ENCODE assay signal across 8 mouse cellular contexts in the genomic region with DNA sequence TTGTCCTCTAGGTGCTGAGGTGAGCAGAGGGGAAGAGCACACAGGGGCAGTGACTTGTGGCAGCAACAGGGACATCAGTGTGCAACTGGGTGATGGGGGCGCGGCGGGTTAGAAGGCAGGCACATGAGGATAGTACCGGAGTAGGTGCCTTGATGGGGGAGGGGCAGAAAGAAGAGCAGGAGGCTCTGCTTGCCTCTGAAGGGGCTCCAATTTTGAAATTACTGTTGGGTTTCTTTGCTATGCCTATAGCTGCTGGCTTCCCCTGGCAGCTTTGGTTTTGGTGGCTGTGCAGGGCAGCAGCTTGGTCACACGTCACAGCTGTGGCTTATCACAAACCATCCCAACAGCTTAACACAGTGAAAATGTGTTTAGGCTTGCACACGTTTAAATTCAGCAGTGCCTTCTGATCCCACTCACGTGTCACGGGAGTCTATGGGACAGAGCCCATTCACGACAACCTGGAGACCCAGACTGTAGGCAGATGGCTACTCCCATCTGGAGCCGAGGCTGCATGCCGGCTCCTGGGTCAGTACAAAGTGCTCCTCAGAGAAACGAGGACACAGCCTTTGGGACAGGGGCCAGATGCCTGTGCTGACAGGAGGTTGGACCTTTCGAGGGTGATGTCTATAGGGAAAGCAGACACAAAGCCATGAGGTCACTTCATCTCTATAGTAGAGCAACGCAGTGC. TPM values are rescaled to one million over a fixed set of nuclear protein-coding genes. Genes with fewer than 3 reads are reported as not detected.
DNase-seq lines count a peak whose midpoint lies in the region; ATAC-seq and TF ChIP-seq lines count a peak whose summit lies in the region.
"Had no signal": no experiment of that assay in that cellular context is flagged by ENCODE, and none has a peak within 500 bp of the region (broad histone marks: within the 10 kb centered on the region; RNA-seq: fewer than 3 reads in every experiment).

No protein-coding gene starts in this region.

- no peak overlapping the region for H3K9ac ChIP-seq in forebrain, embryonic 13.5 days
- H3K9ac ChIP-seq: lung, embryonic 15.5 days had no signal

- no peak overlapping the region for H3ac ChIP-seq in myocyte (ENCODE audit: control insufficient read depth, insufficient read length)

- no peaks in the 10 kb centered on the region for H3K79me2 ChIP-seq in myocyte (ENCODE audit: control insufficient read depth, insufficient read depth)

- WGBS in cerebellum, adult 2 months = 32% methylated on average over 14 of the region's 14 CpGs
- WGBS in forebrain, embryonic 13.5 days = 69% methylated on average over 14 of the region's 14 CpGs

- no peak for DNase-seq in left cerebral cortex, adult 2 months (ENCODE audit: extremely low spot score in 1 of 2, low spot score in 2 of 2)
- DNase-seq in left cerebral cortex, adult 11 months (ENCODE audit: low spot score) = no peak
- peak; percentile 84 to 91 for DNase-seq in cerebellum, adult 2 months
- DNase-seq in gastrocnemius, postnatal 4 days (ENCODE audit: low spot score in 2 of 2) = no peak
- no peak for DNase-seq in urinary bladder, adult 2 months (ENCODE audit: low spot score)

- H3K4me2 ChIP-seq in forebrain, embryonic 13.5 days = no peak overlapping the region
- peak overlapping the region; percentile 84 for H3K4me2 ChIP-seq in myocyte (ENCODE audit: low read depth)
- H3K4me2 ChIP-seq: lung, embryonic 15.5 days had no signal

- peak overlapping the region; percentile 55; the same call in 1 of the 2 replicates for H3K27ac ChIP-seq in left cerebral cortex, adult 2 months
- H3K27ac ChIP-seq in cerebellum, adult 2 months (ENCODE audit: insufficient read depth, low read length) = 0 out of 2 replicates have a peak overlapping the region, but pooled peaks have one; percentile 6
- peak overlapping the region; percentile 69 for H3K27ac ChIP-seq in forebrain, embryonic 13.5 days
- H3K27ac ChIP-seq: lung, embryonic 15.5 days had no signal

- no peak overlapping the region for H3K4me3 ChIP-seq in left cerebral cortex, adult 2 months
- no peak overlapping the region for H3K4me3 ChIP-seq in cerebellum, adult 2 months (replicated peaks; ENCODE audit: insufficient read depth, low read depth, low read length)
- no peak overlapping the region for H3K4me3 ChIP-seq in forebrain, embryonic 13.5 days
- H3K4me3 ChIP-seq in myocyte = peak overlapping the region; percentile 34
- H3K4me3 ChIP-seq: lung, embryonic 15.5 days had no signal

- H3K4me1 ChIP-seq in cerebellum, adult 2 months (ENCODE audit: control insufficient read depth, insufficient read depth, low read length) = peaks cover 53% of the 10 kb centered on the region
- H3K4me1 ChIP-seq in forebrain, embryonic 13.5 days = peaks cover 49% of the 10 kb centered on the region

- TF ChIP-seq POLR2A in cerebellum, adult 2 months (IDR thresholded peaks at IDR 0.05; ENCODE audit: borderline replicate concordance, insufficient read depth, low read length) = no peak
- no peak for TF ChIP-seq POLR2A in myocyte (IDR thresholded peaks at IDR 0.05; ENCODE audit: insufficient read length, low read depth)

- no peaks in the 10 kb centered on the region for H3K9me3 ChIP-seq in forebrain, embryonic 13.5 days (replicated peaks)
- H3K9me3 ChIP-seq: lung, embryonic 15.5 days had no signal

- intact Hi-C loops in left cerebral cortex, adult 2 months (cut with DNase I) = no loop called here

- H3K36me3 ChIP-seq in forebrain, embryonic 13.5 days (ENCODE audit: poor library complexity, severe bottlenecking) = peaks cover 92% of the 10 kb centered on the region
- no peaks in the 10 kb centered on the region for H3K36me3 ChIP-seq in myocyte (ENCODE audit: control insufficient read depth, insufficient read depth)
- H3K36me3 ChIP-seq: lung, embryonic 15.5 days had no signal

- ATAC-seq in forebrain, embryonic 13.5 days = peak; percentile 41

- TF ChIP-seq CTCF in left cerebral cortex, adult 2 months (IDR thresholded peaks at IDR 0.05) = no peak
- TF ChIP-seq CTCF in cerebellum, adult 2 months (IDR thresholded peaks at IDR 0.05; ENCODE audit: borderline replicate concordance, insufficient read depth, low read depth, low read length) = no peak

- no peaks in the 10 kb centered on the region for H3K27me3 ChIP-seq in cerebellum, adult 2 months (ENCODE audit: control insufficient read depth, insufficient read depth, low read length)
- no peaks in the 10 kb centered on the region for H3K27me3 ChIP-seq in forebrain, embryonic 13.5 days
- no peaks in the 10 kb centered on the region for H3K27me3 ChIP-seq in myocyte (ENCODE audit: control insufficient read depth, insufficient read depth, insufficient read length)
- H3K27me3 ChIP-seq: lung, embryonic 15.5 days had no signal

TF ChIP-seq in myocyte, 11 proteins besides CTCF, POLR2A, EP300 and RAD21:
- no peak for TF ChIP-seq SRF (IDR thresholded peaks at IDR 0.05; ENCODE audit: control insufficient read depth, insufficient read length, low read depth)
- no peak for TF ChIP-seq MYOD1 (IDR thresholded peaks at IDR 0.05; ENCODE audit: control insufficient read depth in 1 of 3, insufficient read length in 2 of 3, low read depth in 2 of 3)
- TF ChIP-seq REST (IDR thresholded peaks at IDR 0.05; ENCODE audit: insufficient read depth, insufficient read length) = no peak
- TF ChIP-seq E2F4 (IDR thresholded peaks at IDR 0.05; ENCODE audit: insufficient read depth) = no peak
- TF ChIP-seq POLR2AphosphoS2 (IDR thresholded peaks at IDR 0.05; ENCODE audit: insufficient read length, low read depth) = no peak

RNA-seq across cellular contexts. Expression of a gene that starts 42.2 kb away (rescaled TPM):
- 1 to 10 TPM; 6.3 to 7.4 TPM for total RNA-seq in left cerebral cortex, adult 2 months (2021)
- 7.5 and 10.7 TPM in 2 replicates for polyA plus RNA-seq in cerebellum, adult 2 months (2012; rRNA removed)
- 3.0 and 3.1 TPM in 2 replicates for polyA plus RNA-seq in forebrain, embryonic 13.5 days (2015; fragmentation: Nextera tagmentation; extraction: Ambion mirVana)
- polyA plus RNA-seq in myocyte (2012; fragmentation: generic; extraction: Trizol) = 0.35 TPM
- total RNA-seq in gastrocnemius, postnatal 4 days (2021) = not detected
- 6.8 and 7.7 TPM in 2 replicates for polyA plus RNA-seq in urinary bladder, adult 2 months (2012; rRNA removed)

Comparison
In these comparisons a context has a peak if more than half of its experiments do, and no peak if none do; other contexts are left out.
1. DNase-seq: peak in cerebellum, adult 2 months (2 of 2); none in left cerebral cortex, adult 2 months (0 of 2), left cerebral cortex, adult 11 months (single experiment), gastrocnemius, postnatal 4 days (0 of 2) and urinary bladder, adult 2 months (single experiment).
2. H3K27ac ChIP-seq: peak in every context shown above with its lines; median percentile 69 in forebrain, embryonic 13.5 days; 55 in left cerebral cortex, adult 2 months; 6 in cerebellum, adult 2 months.